In genomic region chr5:33018189-33018560, GRCm38 (mm10) we compare ENCODE assay signal across 8 mouse cellular contexts. TPM values are rescaled to one million over a fixed set of nuclear protein-coding genes. Genes with fewer than 3 reads are reported as not detected.
DNase-seq lines count a peak whose midpoint lies in the region; ATAC-seq and TF ChIP-seq lines count a peak whose summit lies in the region.

No protein-coding gene starts in this region.

- no peak for TF ChIP-seq POLR2A in bone marrow, adult 2 months (IDR thresholded peaks at IDR 0.05; ENCODE audit: borderline replicate concordance, control insufficient read depth, low read depth, low read length)

- 0 out of 2 replicates have a peak, but pooled peaks cover 3% of the 10 kb centered on the region for H3K36me3 ChIP-seq in heart, postnatal 0 days (replicated peaks; ENCODE audit: control insufficient read depth, insufficient read depth, low read length)
- peaks cover 2% of the 10 kb centered on the region; the same call in 1 of the 2 replicates for H3K36me3 ChIP-seq in hindbrain, embryonic 16.5 days (ENCODE audit: control insufficient read depth, insufficient read depth, low read length)
- H3K36me3 ChIP-seq in midbrain, embryonic 15.5 days (replicated peaks): no peaks in the 10 kb centered on the region

- peak; percentile 67 for DNase-seq in heart, postnatal 0 days (ENCODE audit: low spot score)
- no peak for DNase-seq in heart, adult 8-10 months (ENCODE audit: low spot score)
- no peak for DNase-seq in embryo, embryonic 9.5 days (ENCODE audit: extremely low spot score)
- DNase-seq in urinary bladder, postnatal 14 days (ENCODE audit: low spot score): no peak
- no peak for DNase-seq in yolk sac, embryonic 10.5 days (ENCODE audit: low spot score)

- TF ChIP-seq CTCF in heart, postnatal 0 days (IDR thresholded peaks at IDR 0.05; ENCODE audit: low read depth): no peak
- TF ChIP-seq CTCF in bone marrow, adult 2 months (IDR thresholded peaks at IDR 0.05; ENCODE audit: control insufficient read depth, insufficient read depth, low read length): no peak

- WGBS in heart, postnatal 0 days: 2% methylated on average over 15 of the region's 15 CpGs
- WGBS in bone marrow, adult 2 months: 3% methylated on average over 15 of the region's 15 CpGs
- 2% methylated on average over 15 of the region's 15 CpGs for WGBS in hindbrain, embryonic 16.5 days
- 3% methylated on average over 15 of the region's 15 CpGs for WGBS in midbrain, embryonic 15.5 days

- no peaks in the 10 kb centered on the region for H3K27me3 ChIP-seq in heart, postnatal 0 days (ENCODE audit: control insufficient read depth, insufficient read depth, low read length)
- H3K27me3 ChIP-seq in hindbrain, embryonic 16.5 days (replicated peaks; ENCODE audit: control insufficient read depth, insufficient read depth, low read length): no peaks in the 10 kb centered on the region
- H3K27me3 ChIP-seq in midbrain, embryonic 15.5 days (replicated peaks): no peaks in the 10 kb centered on the region

- H3K4me1 ChIP-seq in heart, postnatal 0 days (ENCODE audit: control insufficient read depth, insufficient read depth): peaks cover 25% of the 10 kb centered on the region
- H3K4me1 ChIP-seq in bone marrow, adult 2 months (ENCODE audit: control insufficient read depth, insufficient read depth, low read length): peaks cover 2% of the 10 kb centered on the region; the same call in 1 of the 2 replicates
- H3K4me1 ChIP-seq in hindbrain, embryonic 16.5 days (ENCODE audit: control insufficient read depth, insufficient read depth, low read depth, low read length): peaks cover 32% of the 10 kb centered on the region
- H3K4me1 ChIP-seq in midbrain, embryonic 15.5 days: peaks cover 41% of the 10 kb centered on the region

- ATAC-seq in heart, postnatal 0 days (ENCODE audit: insufficient read depth, low read depth): peak; percentile 45
- peak; percentile 68 for ATAC-seq in hindbrain, embryonic 16.5 days
- ATAC-seq in midbrain, embryonic 15.5 days (replicated peaks): no peak; the same call in none of the 2 replicates

- peak overlapping the region; percentile 93 for H3K4me3 ChIP-seq in heart, postnatal 0 days (ENCODE audit: low read depth, low read length)
- peak overlapping the region; percentile 81 for H3K4me3 ChIP-seq in bone marrow, adult 2 months (replicated peaks; ENCODE audit: control insufficient read depth, low read depth, low read length)
- H3K4me3 ChIP-seq in hindbrain, embryonic 16.5 days (ENCODE audit: low read length): peak overlapping the region; percentile 78
- H3K4me3 ChIP-seq in midbrain, embryonic 15.5 days: peak overlapping the region; percentile 77

- H3K9me3 ChIP-seq in heart, postnatal 0 days (replicated peaks; ENCODE audit: control insufficient read depth, low read length): no peaks in the 10 kb centered on the region
- no peaks in the 10 kb centered on the region for H3K9me3 ChIP-seq in hindbrain, embryonic 16.5 days (ENCODE audit: control insufficient read depth, low read length)
- H3K9me3 ChIP-seq in midbrain, embryonic 15.5 days: no peaks in the 10 kb centered on the region

- TF ChIP-seq EP300 in heart, postnatal 0 days (IDR thresholded peaks at IDR 0.05; ENCODE audit: low read depth): no peak; the same call in 1 of the 2 replicates

- H3K9ac ChIP-seq in heart, postnatal 0 days (replicated peaks; ENCODE audit: low read depth, low read length): peak overlapping the region; percentile 69
- peak overlapping the region; percentile 90 for H3K9ac ChIP-seq in hindbrain, embryonic 16.5 days (ENCODE audit: low read depth, low read length)
- peak overlapping the region; percentile 76 for H3K9ac ChIP-seq in midbrain, embryonic 15.5 days

- H3K27ac ChIP-seq in heart, postnatal 0 days (ENCODE audit: low read depth): peak overlapping the region; percentile 100
- peak overlapping the region; percentile 100 for H3K27ac ChIP-seq in bone marrow, adult 2 months (ENCODE audit: control insufficient read depth, insufficient read depth, low read depth, low read length, poor library complexity)
- peak overlapping the region; percentile 100 for H3K27ac ChIP-seq in hindbrain, embryonic 16.5 days (ENCODE audit: low read depth, low read length)
- peak overlapping the region; percentile 100 for H3K27ac ChIP-seq in midbrain, embryonic 15.5 days

- peak overlapping the region; percentile 71 for H3K4me2 ChIP-seq in heart, postnatal 0 days (ENCODE audit: low read depth, low read length)
- H3K4me2 ChIP-seq in hindbrain, embryonic 16.5 days (ENCODE audit: low read length): peak overlapping the region; percentile 85
- H3K4me2 ChIP-seq in midbrain, embryonic 15.5 days: peak overlapping the region; percentile 76

RNA-seq across cellular contexts. Expression of gene Ywhah, which starts 0.4 kb away (rescaled TPM):
- total RNA-seq in heart, postnatal 0 days (2014; rRNA removed; ENCODE audit: low replicate concordance): 132 and 199 TPM in 2 replicates
- 267 and 288 TPM in 2 replicates for polyA plus RNA-seq in heart, postnatal 0 days (2015; fragmentation: Nextera tagmentation; extraction: Ambion mirVana)
- total RNA-seq in heart, adult 8-10 months (2022): 10 to 100 TPM; 73.8 to 88.7 (median 82.1) TPM
- 200 and 252 TPM in 2 replicates for polyA plus RNA-seq in bone marrow, adult 2 months (2011; ENCODE audit: insufficient read depth, insufficient read length, low replicate concordance, missing spikeins)
- polyA plus RNA-seq in hindbrain, embryonic 16.5 days (2015; fragmentation: Nextera tagmentation; extraction: Ambion mirVana): 943 and 1,074 TPM in 2 replicates
- 758 and 760 TPM in 2 replicates for polyA plus RNA-seq in midbrain, embryonic 15.5 days (2015; fragmentation: Nextera tagmentation; extraction: Ambion mirVana)
